Mouse (Mus musculus) thymus, adult 2 months (tissue): ENCODE measurements around the gene Asic3.

Experiments used
- CTCF ChIP-seq: fragments of 200-500 bp; IDR thresholded peaks from 2 replicates; pipeline ENCODE4 v1.5.1; 2012; ENCODE audit warnings: mild to moderate bottlenecking, control low read depth, low read length, moderate library complexity, borderline replicate concordance; ENCODE audit not compliant: control insufficient read depth, poor library complexity, insufficient read depth; ENCODE audit errors: extremely low read depth
- POLR2A ChIP-seq: fragments of 200-500 bp; IDR thresholded peaks from 2 replicates; pipeline ENCODE4 v1.6.1; 2012; ENCODE audit warnings: mild to moderate bottlenecking, low read length, control low read depth, moderate library complexity; ENCODE audit not compliant: control insufficient read depth, poor library complexity, insufficient read depth; ENCODE audit errors: extremely low read depth

DNA sequence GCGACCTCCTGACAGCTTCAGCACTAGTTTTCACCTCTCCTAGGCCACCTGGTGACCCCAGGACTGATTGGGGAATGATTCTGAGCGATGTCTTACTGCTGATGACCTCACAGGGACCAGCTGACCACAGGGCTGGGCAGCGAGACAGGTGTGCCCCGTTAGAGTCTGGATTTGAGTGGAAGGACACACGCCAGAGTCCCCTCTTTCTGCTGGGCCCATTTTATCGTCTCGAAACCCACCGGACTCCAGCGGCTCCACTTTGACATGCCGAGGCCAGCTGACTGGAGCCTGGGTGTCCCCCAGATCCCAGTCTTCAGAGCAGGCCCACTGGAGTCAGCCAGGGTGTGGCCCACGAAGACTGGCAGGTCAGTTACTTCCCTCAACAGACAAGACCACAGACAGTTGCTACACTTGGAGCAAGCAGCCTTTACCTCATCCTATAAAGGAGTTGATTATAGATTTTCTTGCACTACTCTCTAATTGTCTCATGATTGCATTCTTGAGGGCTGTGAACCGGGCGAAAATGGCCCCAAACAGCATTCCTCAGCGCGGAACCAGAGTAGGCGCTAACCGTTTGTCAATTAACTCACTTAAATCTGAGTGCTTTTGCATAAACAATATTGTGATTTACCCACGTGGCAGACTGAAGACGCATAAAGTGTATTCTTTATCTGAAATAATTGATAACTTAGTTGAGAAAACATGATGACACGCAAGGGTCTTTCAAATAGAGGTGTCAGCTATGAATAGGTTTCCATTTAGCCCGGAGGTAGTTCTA, 11.0 kb downstream of the Asic3 start:
- no peak for TF ChIP-seq CTCF
- TF ChIP-seq POLR2A, result no peak
